Mouse (Mus musculus): ENCODE measurements around the gene Sh2d4b. TPM values are rescaled to one million over a fixed set of nuclear protein-coding genes. Genes with fewer than 3 reads are reported as not detected.

The Sh2d4b gene
- polyA plus RNA-seq, 1 experiment from 2014 or later, result 1.7 TPM

DNA sequence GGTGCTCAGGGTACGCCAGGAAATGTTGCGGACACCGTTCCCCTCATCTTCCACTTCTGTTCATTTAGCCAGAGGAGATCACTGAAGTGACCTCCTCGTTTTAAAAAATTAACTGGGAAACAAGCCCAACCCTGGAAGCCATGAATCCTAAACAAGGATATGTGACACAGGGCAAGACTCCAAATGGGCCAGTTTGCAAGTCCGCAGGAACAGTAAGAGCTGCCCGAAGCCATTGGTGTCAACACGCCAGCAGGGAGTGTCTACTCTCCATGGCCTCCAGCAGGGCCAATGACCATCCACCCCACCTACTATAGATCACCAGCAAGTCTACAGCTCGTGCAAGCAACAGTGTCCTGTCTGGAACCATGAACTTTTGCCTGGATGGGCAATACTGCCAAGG lies 12.7 kb upstream of the Sh2d4b start:
- Histone ChIP-seq H3K9ac (no peak overlapping the region), H3K4me1 (no peaks in the 10 kb centered on the region), H3K4me3 (no peak overlapping the region), H3K9me3 (no peaks in the 10 kb centered on the region), H3K36me3 (replicated peaks) (peaks cover 18% of the 10 kb centered on the region; the same call in 1 of the 2 replicates), H3K4me2 (no peak overlapping the region), H3K27ac (no peak overlapping the region), H3K27me3 (replicated peaks) (no peaks in the 10 kb centered on the region)
- WGBS, result 92% methylated on average over 8 of the region's 8 CpGs
- no peak for ATAC-seq (replicated peaks)

- Histone ChIP-seq H3K4me3 (no peak overlapping the region), H3K9me3 (no peaks in the 10 kb centered on the region), H3K27me3 (replicated peaks) (no peaks in the 10 kb centered on the region), H3K4me2 (no peak overlapping the region), H3K9ac (no peak overlapping the region), H3K36me3 (replicated peaks) (0 out of 2 replicates have a peak, but pooled peaks cover 10% of the 10 kb centered on the region), H3K27ac (no peak overlapping the region), H3K4me1 (no peaks in the 10 kb centered on the region)
- WGBS, result 64% methylated on average over 12 of the region's 12 CpGs
- ATAC-seq (replicated peaks), result no peak
Observed at GRCm38 (mm10) chr14:40902307-40903055, 9.4 kb upstream of the Sh2d4b start.

DNA sequence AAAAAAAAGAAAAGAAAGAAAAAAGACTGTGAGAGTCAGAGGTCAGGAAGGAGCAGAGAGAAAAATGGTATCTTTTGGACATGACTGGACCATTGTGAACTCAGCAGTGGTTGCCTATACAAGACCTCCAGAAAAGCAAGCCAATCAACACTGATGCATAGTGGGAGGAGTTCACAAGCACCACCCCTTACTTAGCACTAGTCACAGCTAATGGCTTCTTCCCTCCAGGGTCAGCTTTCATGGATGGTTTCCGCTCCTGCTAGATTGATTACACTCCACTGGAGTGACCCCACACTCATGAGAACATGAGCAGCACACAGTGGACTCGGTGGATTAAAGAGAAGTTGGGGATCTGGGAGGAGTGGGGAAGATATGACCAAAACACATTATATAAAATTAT lies 7.2 kb upstream of the Sh2d4b start:
- no peak for ATAC-seq (replicated peaks)
- Histone ChIP-seq H3K9me3 (no peaks in the 10 kb centered on the region), H3K36me3 (replicated peaks) (no peaks in the 10 kb centered on the region), H3K27ac (no peak overlapping the region), H3K9ac (no peak overlapping the region), H3K27me3 (replicated peaks) (no peaks in the 10 kb centered on the region), H3K4me2 (no peak overlapping the region), H3K4me3 (no peak overlapping the region), H3K4me1 (no peaks in the 10 kb centered on the region)
- 74% methylated on average over 2 of the region's 2 CpGs for WGBS

- ATAC-seq (replicated peaks), result no peak
- WGBS, result 90% methylated on average over 3 of the region's 3 CpGs
- H3K27ac ChIP-seq, result no peak overlapping the region
- H3K9me3 ChIP-seq, result no peaks in the 10 kb centered on the region
- H3K4me3 ChIP-seq, result no peak overlapping the region
- peaks cover 6% of the 10 kb centered on the region for H3K4me1 ChIP-seq
- H3K36me3 ChIP-seq (replicated peaks), result no peaks in the 10 kb centered on the region
- H3K9ac ChIP-seq, result no peak overlapping the region
- no peak overlapping the region for H3K4me2 ChIP-seq
- H3K27me3 ChIP-seq (replicated peaks), result no peaks in the 10 kb centered on the region
Observed at GRCm38 (mm10) chr14:40897916-40898315, 4.8 kb upstream of the Sh2d4b start.

DNA sequence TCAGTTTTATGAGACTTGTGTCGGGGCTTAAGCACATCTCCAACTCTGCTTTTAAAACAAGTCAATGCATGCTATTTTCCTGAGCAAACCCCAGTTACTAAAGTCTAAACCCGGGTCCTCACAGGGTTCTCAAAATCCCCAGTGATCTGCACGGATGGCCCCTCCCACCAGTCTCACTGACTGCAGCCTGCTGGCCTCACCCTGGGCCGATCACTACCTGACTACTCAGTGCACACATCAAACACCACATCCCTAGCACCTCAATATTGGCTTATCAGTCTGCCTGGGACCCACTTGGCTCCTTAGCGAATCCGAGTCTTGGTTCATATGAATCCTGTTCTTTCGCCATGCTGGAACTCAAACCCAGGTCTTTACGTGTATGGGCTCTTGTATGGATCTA lies 2.6 kb upstream of the Sh2d4b start:
- no peak for ATAC-seq (replicated peaks)
- WGBS, result 75% methylated on average over 8 of the region's 8 CpGs
- no peak overlapping the region for H3K4me2 ChIP-seq
- no peak overlapping the region for H3K4me3 ChIP-seq
- H3K9ac ChIP-seq, result no peak overlapping the region
- no peaks in the 10 kb centered on the region for H3K36me3 ChIP-seq (replicated peaks)
- H3K27me3 ChIP-seq (replicated peaks), result no peaks in the 10 kb centered on the region
- H3K27ac ChIP-seq, result no peak overlapping the region
- no peaks in the 10 kb centered on the region for H3K9me3 ChIP-seq
- peaks cover 6% of the 10 kb centered on the region for H3K4me1 ChIP-seq

- H3K9ac ChIP-seq, result peak overlapping the region; percentile 15; the same call in 1 of the 2 replicates
- no peak overlapping the region for H3K27ac ChIP-seq
- H3K27me3 ChIP-seq (replicated peaks), result no peaks in the 10 kb centered on the region
- WGBS, result 14% methylated on average over 23 of the region's 23 CpGs
- peak overlapping the region; percentile 53 for H3K4me2 ChIP-seq
- H3K4me3 ChIP-seq, result peak overlapping the region; percentile 24
- H3K36me3 ChIP-seq (replicated peaks), result no peaks in the 10 kb centered on the region
- peak; percentile 92 for ATAC-seq (replicated peaks)
- H3K9me3 ChIP-seq, result no peaks in the 10 kb centered on the region
- peaks cover 6% of the 10 kb centered on the region for H3K4me1 ChIP-seq
Observed at GRCm38 (mm10) chr14:40894576-40895247, 1.6 kb upstream of the Sh2d4b start.

DNA sequence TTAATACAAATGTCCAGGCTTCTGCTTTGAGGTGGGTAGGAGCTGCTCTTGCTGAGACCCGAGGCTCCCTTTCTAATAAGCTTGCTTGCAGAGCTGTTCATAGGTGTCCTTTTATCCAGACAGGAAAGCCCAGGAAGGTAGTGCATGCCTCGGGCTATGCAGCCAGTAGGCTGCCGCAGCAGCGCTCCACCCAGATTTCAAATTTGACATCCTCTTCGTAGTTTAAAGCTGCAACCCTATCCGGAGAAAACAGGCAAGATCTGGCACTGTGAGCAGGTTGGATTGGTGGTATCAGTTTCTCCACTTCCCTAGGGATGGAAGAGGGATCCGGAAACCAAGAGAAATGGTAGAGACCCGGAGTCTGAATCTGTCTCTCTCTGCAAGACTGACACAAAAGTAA lies 818 bp upstream of the Sh2d4b start:
- Histone ChIP-seq H3K4me2 (peak overlapping the region; percentile 53; the same call in 1 of the 2 replicates), H3K9ac (no peak overlapping the region), H3K4me3 (no peak overlapping the region), H3K9me3 (no peaks in the 10 kb centered on the region), H3K27ac (no peak overlapping the region), H3K36me3 (replicated peaks) (no peaks in the 10 kb centered on the region), H3K4me1 (peaks cover 6% of the 10 kb centered on the region), H3K27me3 (replicated peaks) (no peaks in the 10 kb centered on the region)
- peak; percentile 10; the same call in 1 of the 2 replicates for ATAC-seq (replicated peaks)
- WGBS, result 68% methylated on average over 8 of the region's 8 CpGs

DNA sequence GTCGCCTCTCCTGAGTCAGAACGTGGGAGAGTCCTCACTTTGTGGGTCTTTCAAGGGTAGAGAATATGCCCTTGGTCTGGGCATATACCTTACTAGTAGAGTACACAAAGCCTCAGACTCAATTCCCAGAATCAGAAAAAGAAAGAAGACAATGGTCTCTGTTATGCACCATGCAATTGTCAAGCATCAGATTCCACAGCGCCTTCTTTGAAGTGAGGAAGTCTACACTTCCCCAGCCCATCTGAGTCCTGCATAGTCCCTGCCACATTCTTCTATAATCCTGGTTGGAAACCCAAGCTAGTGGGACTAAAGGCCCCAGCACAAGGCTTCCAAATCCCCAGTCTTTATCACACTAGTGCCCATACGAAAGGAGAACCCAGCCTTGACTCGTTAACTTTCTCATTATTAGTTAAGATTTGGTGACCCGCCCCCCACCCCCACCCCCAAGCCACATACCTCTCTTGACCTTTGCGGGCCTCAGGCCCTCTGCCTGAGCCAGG lies 690 bp downstream of the Sh2d4b start:
- Histone ChIP-seq H3K4me1 (peaks cover 6% of the 10 kb centered on the region), H3K27ac (no peak overlapping the region), H3K4me2 (no peak overlapping the region), H3K9me3 (no peaks in the 10 kb centered on the region), H3K27me3 (replicated peaks) (no peaks in the 10 kb centered on the region), H3K9ac (no peak overlapping the region), H3K4me3 (no peak overlapping the region), H3K36me3 (replicated peaks) (no peaks in the 10 kb centered on the region)
- ATAC-seq (replicated peaks), result no peak
- 82% methylated on average over 7 of the region's 7 CpGs for WGBS

GRCm38 (mm10) chr14:40891506-40891905 lies 1.6 kb downstream of the Sh2d4b start:
- WGBS, result 96% methylated on average over 4 of the region's 4 CpGs
- no peaks in the 10 kb centered on the region for H3K27me3 ChIP-seq (replicated peaks)
- no peak for ATAC-seq (replicated peaks)

DNA sequence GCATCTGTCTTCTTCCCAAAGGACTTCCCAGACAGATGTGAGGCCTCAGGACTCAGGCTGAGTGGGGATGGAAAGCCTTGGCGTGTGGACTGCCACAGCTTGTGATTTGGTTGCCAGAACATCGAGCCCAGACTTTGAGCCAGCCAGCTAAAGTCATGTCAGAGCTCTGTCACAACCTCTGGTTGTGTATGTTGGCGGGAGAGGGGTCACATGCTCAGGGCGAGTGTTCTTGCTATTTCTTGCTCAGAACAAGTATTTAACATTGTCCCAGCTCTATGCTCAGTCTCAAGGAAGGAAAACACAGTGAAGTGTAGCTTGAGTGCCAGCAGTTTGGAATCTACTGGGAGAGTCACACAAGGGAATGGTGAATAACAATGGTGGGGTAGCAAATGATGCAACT lies 3.4 kb downstream of the Sh2d4b start:
- Histone ChIP-seq H3K9ac (no peak overlapping the region), H3K27ac (no peak overlapping the region), H3K4me3 (no peak overlapping the region), H3K36me3 (replicated peaks) (no peaks in the 10 kb centered on the region), H3K4me1 (peaks cover 6% of the 10 kb centered on the region), H3K9me3 (no peaks in the 10 kb centered on the region), H3K27me3 (replicated peaks) (no peaks in the 10 kb centered on the region), H3K4me2 (no peak overlapping the region)
- ATAC-seq (replicated peaks), result no peak
- WGBS, result 84% methylated on average over 4 of the region's 4 CpGs

More at GRCm38 (mm10) chr14:40891506-40891905, 1.6 kb downstream of the Sh2d4b start:
- H3K36me3 ChIP-seq (replicated peaks), result no peaks in the 10 kb centered on the region
- no peak overlapping the region for H3K9ac ChIP-seq
- H3K27ac ChIP-seq, result no peak overlapping the region
- H3K4me3 ChIP-seq, result no peak overlapping the region
- peaks cover 6% of the 10 kb centered on the region for H3K4me1 ChIP-seq
- no peaks in the 10 kb centered on the region for H3K9me3 ChIP-seq
- no peak overlapping the region for H3K4me2 ChIP-seq

DNA sequence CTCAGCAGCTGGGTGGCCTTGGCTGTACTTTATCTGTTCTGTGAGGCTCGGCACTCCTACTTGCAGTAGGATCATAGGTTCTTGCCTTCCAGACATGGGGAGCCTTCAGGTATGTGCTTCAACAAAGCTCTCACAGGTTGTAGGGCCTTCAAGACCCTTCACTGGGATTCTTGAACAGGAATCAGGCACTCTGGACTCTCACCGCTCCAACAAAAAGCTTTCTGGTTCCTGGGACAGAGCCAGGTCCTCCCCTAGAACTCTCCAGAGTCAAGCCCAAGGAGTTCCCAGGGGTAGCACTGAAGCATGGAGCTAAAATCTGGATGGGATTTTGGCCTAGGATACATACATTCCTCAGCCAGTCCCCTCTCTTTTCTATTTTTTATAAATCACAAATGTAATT lies 3.9 kb downstream of the Sh2d4b start:
- Histone ChIP-seq H3K36me3 (replicated peaks) (no peaks in the 10 kb centered on the region), H3K9me3 (no peaks in the 10 kb centered on the region), H3K4me2 (no peak overlapping the region), H3K4me1 (peaks cover 1% of the 10 kb centered on the region; the same call in 1 of the 2 replicates), H3K27ac (no peak overlapping the region), H3K9ac (no peak overlapping the region), H3K4me3 (no peak overlapping the region), H3K27me3 (replicated peaks) (no peaks in the 10 kb centered on the region)
- no peak for ATAC-seq (replicated peaks)
- 95% methylated on average over 2 of the region's 2 CpGs for WGBS

DNA sequence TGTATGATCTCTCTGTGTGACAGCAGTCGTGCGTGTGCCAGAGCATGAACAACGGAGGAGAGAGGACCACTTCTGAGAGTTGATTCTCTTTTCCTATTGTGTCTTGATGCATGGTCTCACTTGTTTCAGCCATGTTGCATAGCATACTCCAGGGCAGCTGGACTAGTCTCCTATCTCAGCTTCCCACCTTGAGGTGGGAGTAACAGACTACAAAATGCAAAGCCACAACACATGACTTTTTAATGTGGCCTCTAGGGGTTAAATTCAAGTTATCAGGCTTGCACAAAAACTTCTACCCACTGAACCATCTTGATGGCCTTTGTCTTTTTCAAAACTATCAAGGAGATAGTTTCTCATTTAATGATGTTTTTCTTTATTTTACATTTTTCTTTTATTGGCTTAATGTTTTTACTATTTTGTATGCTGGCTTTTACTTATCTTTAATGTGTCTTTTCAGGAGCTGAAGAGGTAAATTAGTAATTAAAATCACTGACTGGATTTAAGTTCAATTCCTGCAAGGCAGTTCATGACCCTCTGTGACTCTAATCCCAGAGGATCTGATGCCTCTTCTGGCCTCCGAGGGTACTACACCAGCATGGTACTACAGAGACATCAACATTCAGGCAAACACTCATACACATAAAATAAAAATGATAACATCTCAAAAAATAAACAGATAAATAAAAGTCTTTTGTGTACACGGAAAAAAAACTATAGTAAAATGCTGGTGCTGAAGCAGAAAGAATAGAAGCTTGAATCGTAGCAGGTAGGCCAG lies 6.5 kb downstream of the Sh2d4b start:
- Histone ChIP-seq H3K27ac (no peak overlapping the region), H3K4me1 (no peaks in the 10 kb centered on the region), H3K4me3 (no peak overlapping the region), H3K4me2 (no peak overlapping the region), H3K9me3 (no peaks in the 10 kb centered on the region), H3K27me3 (replicated peaks) (no peaks in the 10 kb centered on the region), H3K36me3 (replicated peaks) (no peaks in the 10 kb centered on the region), H3K9ac (no peak overlapping the region)
- 79% methylated on average over 6 of the region's 6 CpGs for WGBS
- no peak for ATAC-seq (replicated peaks)

Data from midbrain, embryonic 15.5 days (tissue).